Mouse (Mus musculus): Measurements from ENCODE around the gene Tmem176a. TPM values are rescaled to one million over a fixed set of nuclear protein-coding genes. Genes with fewer than 3 reads are reported as not detected.
"Not testable (repeated sequence)": the region's sequence is repeated elsewhere in the genome, so short reads cannot be mapped to it uniquely, and the experiment has no call there.

Gene Tmem176a
- total and polyA plus RNA-seq, 2 experiments: 71.4 to 241 TPM

DNA sequence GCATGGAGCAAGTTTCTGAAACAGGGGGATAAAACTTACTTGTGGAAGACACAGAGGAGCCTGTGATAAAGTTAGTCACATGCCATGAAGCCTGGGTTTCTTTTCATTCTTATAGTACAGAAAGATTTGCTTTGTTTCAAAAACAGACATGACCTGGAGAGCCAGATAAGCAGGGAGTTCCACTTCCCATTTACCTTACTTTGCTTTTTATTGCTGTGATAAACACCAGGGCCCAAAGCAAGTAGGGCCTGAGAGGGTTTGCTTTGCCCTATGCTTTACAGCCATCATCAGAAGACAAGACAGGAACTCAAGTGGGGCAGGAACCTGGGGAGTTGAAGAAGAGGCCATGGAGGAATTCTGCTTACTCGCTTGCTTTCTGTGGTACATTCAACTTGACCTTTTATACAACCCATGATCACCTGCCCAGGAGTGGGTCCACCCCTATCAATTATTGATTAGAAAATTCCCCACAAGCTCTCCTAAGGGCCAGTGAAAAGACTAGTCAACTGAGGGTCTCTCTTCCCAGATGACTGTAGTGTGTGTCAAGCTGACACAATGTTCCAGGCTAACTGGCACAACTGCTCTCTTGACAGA lies 24.5 kb downstream of the Tmem176a start:
- TF ChIP-seq CTCF (IDR thresholded peaks at IDR 0.05; ENCODE audit: low read depth, low read length) (no peak), POLR2A (IDR thresholded peaks at IDR 0.05; ENCODE audit: extremely low read depth, insufficient read depth, low read length) (no peak)
- no peak overlapping the region for H3K4me3 ChIP-seq (ENCODE audit: insufficient read depth, low read depth, low read length)
- no peak overlapping the region for H3K9ac ChIP-seq (ENCODE audit: low read depth, low read length)
- no peak overlapping the region for H3K27ac ChIP-seq (replicated peaks; ENCODE audit: insufficient read depth, low read depth, low read length)
- DNase-seq (ENCODE audit: extremely low read depth, low read depth, low spot score): no peak
- no peaks in the 10 kb centered on the region for H3K36me3 ChIP-seq (ENCODE audit: control insufficient read depth, insufficient read depth, low read length)
- no peaks in the 10 kb centered on the region for H3K27me3 ChIP-seq (ENCODE audit: control insufficient read depth, insufficient read depth, low read length)
- WGBS: 81% methylated on average over 1 of the region's 1 CpGs
- H3K79me2 ChIP-seq (ENCODE audit: control insufficient read depth, insufficient read depth, low read length): no peaks in the 10 kb centered on the region
- H3K4me1 ChIP-seq (ENCODE audit: control insufficient read depth, insufficient read depth, low read length): peaks cover 4% of the 10 kb centered on the region; the same call in 1 of the 2 replicates

DNA sequence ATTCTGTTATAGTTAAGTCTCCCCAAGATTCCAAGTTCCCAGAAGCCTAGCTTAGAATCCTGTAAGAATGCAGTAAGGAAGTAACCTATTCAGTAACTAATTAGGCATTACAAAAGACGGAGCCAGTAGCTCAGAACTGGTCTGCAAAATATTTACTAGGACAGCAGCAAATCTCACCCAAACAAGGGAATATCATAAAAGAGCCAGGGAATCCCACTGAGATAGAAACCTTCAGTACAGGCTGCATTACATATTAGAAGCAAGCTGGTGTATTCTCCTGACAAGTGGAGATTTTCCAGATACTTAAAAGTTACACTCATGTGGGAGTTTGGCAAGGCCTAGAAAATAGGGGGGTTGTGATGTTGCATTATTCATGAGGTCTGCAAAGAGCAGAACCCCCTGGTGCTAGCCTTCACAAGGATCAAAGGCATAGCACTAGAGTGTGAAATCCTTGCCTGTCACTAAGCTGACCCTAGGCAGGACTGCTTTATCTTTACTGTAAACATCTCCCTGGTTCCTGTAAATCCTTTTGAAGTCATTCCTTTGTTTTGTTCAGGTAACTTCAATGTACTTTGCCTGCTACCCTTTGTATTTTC lies 25.7 kb downstream of the Tmem176a start:
- not testable (repeated sequence) for H3K9ac ChIP-seq (ENCODE audit: low read depth, low read length); H3K27ac ChIP-seq (replicated peaks; ENCODE audit: insufficient read depth, low read depth, low read length); H3K79me2 ChIP-seq (ENCODE audit: control insufficient read depth, insufficient read depth, low read length); H3K4me3 ChIP-seq (ENCODE audit: insufficient read depth, low read depth, low read length); H3K4me1 ChIP-seq (ENCODE audit: control insufficient read depth, insufficient read depth, low read length); H3K27me3 ChIP-seq (ENCODE audit: control insufficient read depth, insufficient read depth, low read length); H3K36me3 ChIP-seq (ENCODE audit: control insufficient read depth, insufficient read depth, low read length); DNase-seq (ENCODE audit: extremely low read depth, low read depth, low spot score)
- WGBS: 73% methylated on average over 1 of the region's 1 CpGs

DNA sequence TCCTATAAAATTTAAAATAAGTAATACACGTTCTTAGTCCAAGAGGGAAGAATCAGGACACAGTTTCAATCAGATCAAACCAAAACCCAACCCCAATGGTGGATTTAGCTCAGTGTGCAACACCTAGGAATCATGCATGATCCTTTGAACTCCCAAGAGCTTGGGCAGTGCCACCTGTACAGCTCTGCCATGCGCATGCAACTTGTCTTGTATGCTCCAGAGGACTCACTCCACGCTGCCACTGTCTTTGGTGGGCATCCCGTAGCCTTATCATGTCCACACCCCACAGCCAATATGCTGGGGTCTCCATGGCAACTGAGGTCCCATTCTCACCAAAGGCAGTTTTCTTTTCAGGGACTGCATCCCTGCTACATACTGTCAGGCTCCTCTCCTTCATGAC lies 26.4 kb downstream of the Tmem176a start:
- 85% methylated on average over 4 of the region's 4 CpGs for WGBS
- no peak overlapping the region for H3K4me3 ChIP-seq (ENCODE audit: insufficient read depth, low read depth, low read length)
- H3K79me2 ChIP-seq (ENCODE audit: control insufficient read depth, insufficient read depth, low read length): no peaks in the 10 kb centered on the region
- TF ChIP-seq POLR2A (IDR thresholded peaks at IDR 0.05; ENCODE audit: extremely low read depth, insufficient read depth, low read length) (no peak), CTCF (IDR thresholded peaks at IDR 0.05; ENCODE audit: low read depth, low read length) (no peak)
- H3K27me3 ChIP-seq (ENCODE audit: control insufficient read depth, insufficient read depth, low read length): no peaks in the 10 kb centered on the region
- no peak overlapping the region for H3K9ac ChIP-seq (ENCODE audit: low read depth, low read length)
- H3K4me1 ChIP-seq (ENCODE audit: control insufficient read depth, insufficient read depth, low read length): peaks cover 4% of the 10 kb centered on the region; the same call in 1 of the 2 replicates
- no peak for DNase-seq (ENCODE audit: extremely low read depth, low read depth, low spot score)
- H3K27ac ChIP-seq (replicated peaks; ENCODE audit: insufficient read depth, low read depth, low read length): no peak overlapping the region
- H3K36me3 ChIP-seq (ENCODE audit: control insufficient read depth, insufficient read depth, low read length): no peaks in the 10 kb centered on the region

DNA sequence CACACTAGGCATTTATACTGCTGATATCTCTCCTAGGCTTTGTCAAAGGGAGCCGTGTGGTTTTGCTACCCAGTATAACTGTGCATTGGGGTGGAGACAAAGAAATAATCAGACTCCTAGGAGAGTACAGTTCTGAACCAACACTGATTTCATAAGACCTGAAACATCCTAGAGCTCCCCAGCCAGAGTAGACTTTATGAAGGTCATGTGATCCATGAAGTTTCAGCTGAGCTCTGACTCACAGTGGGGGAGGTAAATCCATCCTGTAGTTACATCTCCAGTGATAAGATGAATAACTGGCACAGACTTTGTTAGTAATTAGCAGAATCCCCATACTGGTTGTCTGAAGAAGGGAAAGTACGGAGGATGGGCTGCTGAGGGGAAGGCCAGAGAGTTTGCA lies 29.1 kb downstream of the Tmem176a start:
- DNase-seq (ENCODE audit: extremely low read depth, low read depth, low spot score): no peak
- no peak overlapping the region for H3K9ac ChIP-seq (ENCODE audit: low read depth, low read length)
- H3K27ac ChIP-seq (replicated peaks; ENCODE audit: insufficient read depth, low read depth, low read length): no peak overlapping the region
- H3K4me3 ChIP-seq (ENCODE audit: insufficient read depth, low read depth, low read length): no peak overlapping the region
- no peaks in the 10 kb centered on the region for H3K79me2 ChIP-seq (ENCODE audit: control insufficient read depth, insufficient read depth, low read length)
- no peaks in the 10 kb centered on the region for H3K36me3 ChIP-seq (ENCODE audit: control insufficient read depth, insufficient read depth, low read length)
- no peaks in the 10 kb centered on the region for H3K27me3 ChIP-seq (ENCODE audit: control insufficient read depth, insufficient read depth, low read length)
- peaks cover 1% of the 10 kb centered on the region; the same call in 1 of the 2 replicates for H3K4me1 ChIP-seq (ENCODE audit: control insufficient read depth, insufficient read depth, low read length)
- 76% methylated on average over 2 of the region's 2 CpGs for WGBS
- no peak for TF ChIP-seq POLR2A (IDR thresholded peaks at IDR 0.05; ENCODE audit: extremely low read depth, insufficient read depth, low read length)
- no peak for TF ChIP-seq CTCF (IDR thresholded peaks at IDR 0.05; ENCODE audit: low read depth, low read length)

DNA sequence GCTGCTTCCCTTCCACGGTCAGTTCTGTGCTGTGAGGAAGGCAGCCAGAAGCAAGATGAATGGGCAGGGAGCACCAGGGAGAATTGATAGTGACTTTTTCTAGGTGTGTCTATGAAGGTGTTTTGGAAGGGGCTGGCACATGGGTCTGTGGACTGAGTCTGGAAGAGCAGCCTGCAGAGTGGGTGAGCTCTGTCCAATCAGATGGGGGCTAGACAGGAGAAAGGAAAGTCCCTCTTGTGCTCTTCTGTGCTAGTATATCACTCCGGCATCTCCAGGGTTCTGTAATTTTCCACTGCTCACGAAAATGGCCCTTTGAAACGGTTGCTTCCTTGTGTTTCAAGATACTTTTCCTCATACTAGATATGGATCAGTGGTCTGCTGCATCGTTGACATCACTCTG lies 31.9 kb downstream of the Tmem176a start, which contains the start of gene Aoc1:
TSS of gene Aoc1 (plus strand) at position 301 of the 400 bp plus-strand sequence.
- 81% methylated on average over 5 of the region's 5 CpGs for WGBS
- Histone ChIP-seq H3K4me1 (ENCODE audit: control insufficient read depth, insufficient read depth, low read length) (no peaks in the 10 kb centered on the region), H3K27ac (replicated peaks; ENCODE audit: insufficient read depth, low read depth, low read length) (no peak within 1 kb of the TSS)

DNA sequence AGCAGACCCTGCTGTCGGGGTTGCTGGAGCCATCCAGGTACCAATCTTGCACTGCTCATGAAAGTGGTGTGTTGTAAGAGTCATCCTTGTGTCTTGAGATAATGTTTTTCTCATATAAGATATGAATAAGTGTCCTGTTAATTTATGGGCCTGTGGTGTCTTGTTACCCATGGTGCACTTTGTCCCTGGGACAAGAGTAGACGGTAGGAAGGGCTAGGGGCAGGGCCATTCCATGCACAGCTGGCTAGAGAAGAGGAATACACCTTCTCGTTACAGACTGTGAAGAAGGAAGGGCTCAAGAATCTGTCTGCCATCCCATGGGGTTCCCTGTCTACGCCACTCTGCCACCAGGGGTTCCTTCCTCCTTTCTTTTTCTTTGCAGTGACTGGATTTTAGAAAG lies 33.9 kb downstream of the Tmem176a start:
- Histone ChIP-seq H3K4me3 (ENCODE audit: insufficient read depth, low read depth, low read length) (no peak overlapping the region), H3K27ac (replicated peaks; ENCODE audit: insufficient read depth, low read depth, low read length) (no peak overlapping the region), H3K9ac (ENCODE audit: low read depth, low read length) (no peak overlapping the region), H3K36me3 (ENCODE audit: control insufficient read depth, insufficient read depth, low read length) (no peaks in the 10 kb centered on the region), H3K4me1 (ENCODE audit: control insufficient read depth, insufficient read depth, low read length) (no peaks in the 10 kb centered on the region), H3K79me2 (ENCODE audit: control insufficient read depth, insufficient read depth, low read length) (no peaks in the 10 kb centered on the region), H3K27me3 (ENCODE audit: control insufficient read depth, insufficient read depth, low read length) (no peaks in the 10 kb centered on the region)
- WGBS: 93% methylated on average over 4 of the region's 4 CpGs
- TF ChIP-seq CTCF (IDR thresholded peaks at IDR 0.05; ENCODE audit: low read depth, low read length) (no peak), POLR2A (IDR thresholded peaks at IDR 0.05; ENCODE audit: extremely low read depth, insufficient read depth, low read length) (no peak)
- no peak for DNase-seq (ENCODE audit: extremely low read depth, low read depth, low spot score)

More for the DNA sequence above, 31.9 kb downstream of the Tmem176a start, which contains the start of gene Aoc1:
- TF ChIP-seq POLR2A (IDR thresholded peaks at IDR 0.05; ENCODE audit: extremely low read depth, insufficient read depth, low read length) (no peak), CTCF (IDR thresholded peaks at IDR 0.05; ENCODE audit: low read depth, low read length) (no peak)
- Histone ChIP-seq H3K9ac (ENCODE audit: low read depth, low read length) (no peak within 1 kb of the TSS), H3K79me2 (ENCODE audit: control insufficient read depth, insufficient read depth, low read length) (no peaks in the 10 kb centered on the region), H3K27me3 (ENCODE audit: control insufficient read depth, insufficient read depth, low read length) (no peaks in the 10 kb centered on the region), H3K4me3 (ENCODE audit: insufficient read depth, low read depth, low read length) (no peak within 1 kb of the TSS), H3K36me3 (ENCODE audit: control insufficient read depth, insufficient read depth, low read length) (no peaks in the 10 kb centered on the region)
- no peak for DNase-seq (ENCODE audit: extremely low read depth, low read depth, low spot score)
